Mouse (Mus musculus): ENCODE measurements around the gene Srprb. TPM values are rescaled to one million over a fixed set of nuclear protein-coding genes. Genes with fewer than 3 reads are reported as not detected.
A peak's percentile ranks its signal among the peaks of the same experiment; 100 is the strongest.

The Srprb gene
- polyA plus RNA-seq, 1 experiment from 2014 or later, result 63.8 TPM

- Histone ChIP-seq H3K4me2 (ENCODE audit: low read length) (no peak overlapping the region), H3K9ac (ENCODE audit: low read depth, low read length) (no peak overlapping the region), H3K27me3 (replicated peaks; ENCODE audit: control insufficient read depth, insufficient read depth, low read length) (no peaks in the 10 kb centered on the region), H3K36me3 (ENCODE audit: control insufficient read depth, insufficient read depth, low read length) (no peaks in the 10 kb centered on the region), H3K9me3 (ENCODE audit: control insufficient read depth, low read length) (no peaks in the 10 kb centered on the region), H3K27ac (ENCODE audit: low read depth, low read length) (no peak overlapping the region), H3K4me1 (ENCODE audit: control insufficient read depth, insufficient read depth, low read depth, low read length) (peaks cover 9% of the 10 kb centered on the region), H3K4me3 (ENCODE audit: low read length) (no peak overlapping the region)
- ATAC-seq, result no peak
- 90% methylated on average over 7 of the region's 7 CpGs for WGBS
Observed at GRCm38 (mm10) chr9:103232232-103233005, 30.5 kb upstream of the Srprb start.

- H3K27ac ChIP-seq (ENCODE audit: low read depth, low read length), result peak within 1 kb of the TSS; percentile 71
- no peaks in the 10 kb centered on the region for H3K27me3 ChIP-seq (replicated peaks; ENCODE audit: control insufficient read depth, insufficient read depth, low read length)
- H3K4me3 ChIP-seq (ENCODE audit: low read length), result peak within 1 kb of the TSS; percentile 20
- H3K9ac ChIP-seq (ENCODE audit: low read depth, low read length), result peak within 1 kb of the TSS; percentile 53
- WGBS, result 39% methylated on average over 27 of the region's 29 CpGs
- H3K4me1 ChIP-seq (ENCODE audit: control insufficient read depth, insufficient read depth, low read depth, low read length), result peaks cover 9% of the 10 kb centered on the region
- peak within 1 kb of the TSS; percentile 40 for H3K4me2 ChIP-seq (ENCODE audit: low read length)
- no peaks in the 10 kb centered on the region for H3K9me3 ChIP-seq (ENCODE audit: control insufficient read depth, low read length)
- H3K36me3 ChIP-seq (ENCODE audit: control insufficient read depth, insufficient read depth, low read length), result no peaks in the 10 kb centered on the region
- peak; percentile 82 for ATAC-seq
Observed at GRCm38 (mm10) chr9:103230151-103230951, 28.4 kb upstream of the Srprb start, which contains the start of the genes Gm20425 and Trf. TSS of gene Gm20425 (minus strand) at chr9:103230307. TSS of gene Trf (minus strand) at chr9:103230444.

DNA sequence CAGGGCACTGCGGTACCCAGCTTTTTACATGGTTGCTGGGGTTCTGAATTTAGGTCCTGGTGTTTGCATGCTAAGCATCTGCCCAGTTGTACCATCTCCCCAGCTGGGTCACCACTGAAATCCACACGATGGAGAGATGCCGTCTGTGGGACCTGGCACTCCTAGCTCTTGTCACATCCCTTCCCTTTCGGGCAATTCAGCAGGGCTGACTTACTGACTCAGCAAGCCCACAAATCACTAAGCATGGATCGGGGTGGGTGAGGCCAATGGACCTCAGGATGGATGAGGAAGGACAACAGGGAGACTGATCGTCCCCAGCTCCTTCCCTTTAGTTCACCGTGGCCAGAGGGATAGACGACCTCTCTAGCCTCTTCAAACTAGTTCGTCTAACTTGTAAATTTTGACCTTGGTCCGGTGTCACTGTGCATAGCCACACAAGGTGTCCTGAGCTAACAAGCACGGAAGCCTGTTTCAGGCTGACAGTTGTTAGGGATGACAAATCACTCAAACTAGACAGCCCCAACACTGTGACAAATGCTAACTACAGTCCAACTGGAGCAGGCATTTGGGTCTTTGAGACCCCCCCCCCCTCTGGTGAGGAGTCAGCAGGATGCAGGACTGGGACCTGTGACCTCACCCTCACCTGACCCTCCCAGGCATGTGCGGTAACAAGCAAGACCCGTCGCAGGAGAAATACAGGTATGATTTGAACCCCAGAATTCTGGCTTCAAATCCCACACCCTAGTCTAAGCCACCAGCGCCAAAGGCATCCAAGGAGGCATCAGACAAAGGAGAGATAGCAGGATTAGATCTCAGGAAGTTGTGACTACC, 27.3 kb upstream of the Srprb start:
- no peak overlapping the region for H3K9ac ChIP-seq (ENCODE audit: low read depth, low read length)
- 85% methylated on average over 15 of the region's 15 CpGs for WGBS

GRCm38 (mm10) chr9:103228370-103229003, 26.6 kb upstream of the Srprb start:
- 76% methylated on average over 13 of the region's 13 CpGs for WGBS
- H3K4me2 ChIP-seq (ENCODE audit: low read length), result no peak overlapping the region
- H3K9ac ChIP-seq (ENCODE audit: low read depth, low read length), result no peak overlapping the region
- no peaks in the 10 kb centered on the region for H3K9me3 ChIP-seq (ENCODE audit: control insufficient read depth, low read length)
- H3K36me3 ChIP-seq (ENCODE audit: control insufficient read depth, insufficient read depth, low read length), result no peaks in the 10 kb centered on the region
- no peak overlapping the region for H3K27ac ChIP-seq (ENCODE audit: low read depth, low read length)
- ATAC-seq, result no peak
- H3K4me3 ChIP-seq (ENCODE audit: low read length), result no peak overlapping the region
- H3K4me1 ChIP-seq (ENCODE audit: control insufficient read depth, insufficient read depth, low read depth, low read length), result peaks cover 6% of the 10 kb centered on the region
- H3K27me3 ChIP-seq (replicated peaks; ENCODE audit: control insufficient read depth, insufficient read depth, low read length), result no peaks in the 10 kb centered on the region

More for the DNA sequence above, 27.3 kb upstream of the Srprb start:
- no peak for ATAC-seq
- H3K4me3 ChIP-seq (ENCODE audit: low read length), result no peak overlapping the region
- H3K27me3 ChIP-seq (replicated peaks; ENCODE audit: control insufficient read depth, insufficient read depth, low read length), result no peaks in the 10 kb centered on the region
- H3K27ac ChIP-seq (ENCODE audit: low read depth, low read length), result no peak overlapping the region
- H3K36me3 ChIP-seq (ENCODE audit: control insufficient read depth, insufficient read depth, low read length), result no peaks in the 10 kb centered on the region
- no peaks in the 10 kb centered on the region for H3K9me3 ChIP-seq (ENCODE audit: control insufficient read depth, low read length)
- no peak overlapping the region for H3K4me2 ChIP-seq (ENCODE audit: low read length)
- H3K4me1 ChIP-seq (ENCODE audit: control insufficient read depth, insufficient read depth, low read depth, low read length), result peaks cover 6% of the 10 kb centered on the region

GRCm38 (mm10) chr9:103227760-103228159, 25.8 kb upstream of the Srprb start:
- Histone ChIP-seq H3K4me2 (ENCODE audit: low read length) (no peak overlapping the region), H3K27ac (ENCODE audit: low read depth, low read length) (no peak overlapping the region), H3K27me3 (replicated peaks; ENCODE audit: control insufficient read depth, insufficient read depth, low read length) (no peaks in the 10 kb centered on the region), H3K4me3 (ENCODE audit: low read length) (no peak overlapping the region), H3K9me3 (ENCODE audit: control insufficient read depth, low read length) (no peaks in the 10 kb centered on the region), H3K36me3 (ENCODE audit: control insufficient read depth, insufficient read depth, low read length) (no peaks in the 10 kb centered on the region), H3K4me1 (ENCODE audit: control insufficient read depth, insufficient read depth, low read depth, low read length) (peaks cover 6% of the 10 kb centered on the region), H3K9ac (ENCODE audit: low read depth, low read length) (no peak overlapping the region)
- no peak for ATAC-seq
- 89% methylated on average over 16 of the region's 16 CpGs for WGBS

DNA sequence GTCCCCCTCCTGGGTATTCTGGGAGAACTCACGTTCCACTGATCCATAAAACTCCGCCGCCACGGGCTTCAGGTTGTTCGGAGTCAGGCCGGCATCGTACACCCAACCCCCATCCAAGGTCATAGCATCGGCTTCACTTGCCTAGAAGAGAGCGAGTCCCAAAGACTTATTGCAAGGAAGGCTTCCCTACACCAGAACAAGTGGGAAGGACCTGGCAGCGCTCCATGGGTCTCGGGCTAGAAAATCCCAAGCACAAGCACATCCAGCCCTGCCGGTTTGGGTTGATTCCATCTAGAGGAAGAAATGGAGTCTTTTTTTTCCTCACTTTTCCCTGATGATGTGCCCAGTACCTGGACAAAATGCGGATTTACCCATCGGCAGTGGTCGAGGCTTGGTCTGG, 24.9 kb upstream of the Srprb start:
- no peak for ATAC-seq
- no peak overlapping the region for H3K4me2 ChIP-seq (ENCODE audit: low read length)
- WGBS, result 94% methylated on average over 15 of the region's 15 CpGs

DNA sequence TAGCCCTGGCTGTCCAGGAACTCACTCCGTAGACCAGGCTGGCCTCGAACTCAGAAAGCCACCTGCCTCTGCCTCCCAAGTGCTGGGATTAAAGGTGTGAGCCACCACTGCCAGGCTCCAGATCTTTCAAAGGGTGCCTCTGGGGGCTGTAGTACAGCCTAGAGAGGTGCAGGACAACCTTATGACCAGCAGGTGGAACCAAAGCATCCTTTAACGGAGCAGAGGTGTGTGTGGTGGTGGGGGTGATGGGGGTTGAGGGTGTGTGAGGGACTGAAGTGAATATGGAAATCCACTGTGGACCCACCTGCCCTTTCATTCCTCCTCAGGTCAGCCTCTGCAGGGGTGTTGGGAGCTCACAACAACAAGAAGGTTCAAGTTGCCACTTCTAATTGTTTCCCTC, 23.5 kb upstream of the Srprb start:
- Histone ChIP-seq H3K4me2 (ENCODE audit: low read length) (no peak overlapping the region), H3K27ac (ENCODE audit: low read depth, low read length) (no peak overlapping the region), H3K4me1 (ENCODE audit: control insufficient read depth, insufficient read depth, low read depth, low read length) (peaks cover 3% of the 10 kb centered on the region), H3K27me3 (replicated peaks; ENCODE audit: control insufficient read depth, insufficient read depth, low read length) (no peaks in the 10 kb centered on the region), H3K36me3 (ENCODE audit: control insufficient read depth, insufficient read depth, low read length) (no peaks in the 10 kb centered on the region), H3K4me3 (ENCODE audit: low read length) (no peak overlapping the region), H3K9me3 (ENCODE audit: control insufficient read depth, low read length) (no peaks in the 10 kb centered on the region), H3K9ac (ENCODE audit: low read depth, low read length) (no peak overlapping the region)
- ATAC-seq, result no peak
- 61% methylated on average over 3 of the region's 3 CpGs for WGBS

More for the DNA sequence above, 24.9 kb upstream of the Srprb start:
- no peak overlapping the region for H3K9ac ChIP-seq (ENCODE audit: low read depth, low read length)
- H3K27ac ChIP-seq (ENCODE audit: low read depth, low read length), result no peak overlapping the region
- no peaks in the 10 kb centered on the region for H3K27me3 ChIP-seq (replicated peaks; ENCODE audit: control insufficient read depth, insufficient read depth, low read length)
- no peaks in the 10 kb centered on the region for H3K36me3 ChIP-seq (ENCODE audit: control insufficient read depth, insufficient read depth, low read length)
- no peak overlapping the region for H3K4me3 ChIP-seq (ENCODE audit: low read length)
- H3K4me1 ChIP-seq (ENCODE audit: control insufficient read depth, insufficient read depth, low read depth, low read length), result peaks cover 6% of the 10 kb centered on the region
- H3K9me3 ChIP-seq (ENCODE audit: control insufficient read depth, low read length), result no peaks in the 10 kb centered on the region

DNA sequence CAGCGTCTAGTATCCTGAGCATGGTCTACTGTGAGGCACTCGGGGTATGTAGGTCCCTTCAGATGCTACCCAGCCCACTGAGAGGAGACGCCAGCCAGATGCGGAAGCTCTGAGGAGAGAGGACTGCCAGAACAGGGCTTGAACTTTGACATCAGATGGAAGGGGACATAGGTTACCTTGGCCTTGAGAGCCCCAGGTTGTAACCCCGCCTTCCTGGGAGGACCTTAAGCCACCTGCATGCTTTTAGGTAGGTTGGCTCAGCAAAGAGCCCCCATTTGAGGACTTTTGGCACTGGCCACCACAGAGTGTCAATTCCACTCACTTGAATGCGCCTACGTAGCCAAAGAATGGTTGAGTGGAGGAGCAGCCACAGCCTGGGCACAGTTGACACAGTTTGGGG, 22.8 kb upstream of the Srprb start:
- H3K9me3 ChIP-seq (ENCODE audit: control insufficient read depth, low read length), result no peaks in the 10 kb centered on the region
- no peak for ATAC-seq
- H3K36me3 ChIP-seq (ENCODE audit: control insufficient read depth, insufficient read depth, low read length), result no peaks in the 10 kb centered on the region
- WGBS, result 97% methylated on average over 7 of the region's 7 CpGs
- H3K27me3 ChIP-seq (replicated peaks; ENCODE audit: control insufficient read depth, insufficient read depth, low read length), result no peaks in the 10 kb centered on the region
- no peaks in the 10 kb centered on the region for H3K4me1 ChIP-seq (ENCODE audit: control insufficient read depth, insufficient read depth, low read depth, low read length)
- H3K9ac ChIP-seq (ENCODE audit: low read depth, low read length), result no peak overlapping the region
- H3K4me2 ChIP-seq (ENCODE audit: low read length), result no peak overlapping the region
- no peak overlapping the region for H3K27ac ChIP-seq (ENCODE audit: low read depth, low read length)
- no peak overlapping the region for H3K4me3 ChIP-seq (ENCODE audit: low read length)
